Mouse (Mus musculus) neural tube, embryonic 12.5 days (tissue): ENCODE measurements around the gene Ppp3ca. TPM values are rescaled to one million over a fixed set of nuclear protein-coding genes. Genes with fewer than 3 reads are reported as not detected.

Source experiments
- ATAC-seq: fragments of 200-750 bp; cut with Nextera tagmentation; 2 replicates; pipeline ENCODE4 v1.8.0; 2017; ENCODE audit warnings: low read depth, mild to moderate bottlenecking, moderate TSS enrichment, moderate library complexity; ENCODE audit not compliant: low FRiP score
- H3K27ac ChIP-seq: fragments of 300-500 bp; sonication (generic); 2 replicates; pipeline ENCODE4 v1.5.1; 2016
- H3K27me3 ChIP-seq: fragments of 300-500 bp; sonication (generic); replicated peaks from 2 replicates; pipeline ENCODE4 v1.6.1; 2016; ENCODE audit warnings: mild to moderate bottlenecking
- H3K36me3 ChIP-seq: fragments of 300-500 bp; sonication (generic); 2 replicates; pipeline ENCODE4 v1.6.1; 2016; ENCODE audit warnings: mild to moderate bottlenecking
- H3K4me1 ChIP-seq: fragments of 300-500 bp; sonication (generic); 2 replicates; pipeline ENCODE4 v1.6.1; 2016
- H3K4me2 ChIP-seq: fragments of 300-500 bp; sonication (generic); replicated peaks from 2 replicates; pipeline ENCODE4 v1.6.1; 2016; ENCODE audit warnings: mild to moderate bottlenecking
- H3K4me3 ChIP-seq: fragments of 300-500 bp; sonication (generic); 2 replicates; pipeline ENCODE4 v1.5.1; 2016
- H3K9ac ChIP-seq: fragments of 300-500 bp; sonication (generic); 2 replicates; pipeline ENCODE4 v1.6.1; 2016; ENCODE audit warnings: mild to moderate bottlenecking
- H3K9me3 ChIP-seq: fragments of 300-500 bp; sonication (generic); 2 replicates; pipeline ENCODE4 v1.6.1; 2016; ENCODE audit warnings: mild to moderate bottlenecking
- WGBS: fragments of 180-500 bp; shearing (Covaris S2); methylation state at CpG from one replicate; pipeline ENCODE4 v1.1.7; 2016; 5-methylcytosine and 5-hydroxymethylcytosine counted together
- polyA plus RNA-seq: library from polyadenylated mRNA; unstranded; fragments of >200 nt; fragmentation: Nextera tagmentation; extraction: Ambion mirVana; gene quantifications from 2 replicates; pipeline ENCODE4 v1.2.1, GENCODE M21; 2016

The Ppp3ca gene
- polyA plus RNA-seq, 1 experiment from 2014 or later: 164 TPM

DNA sequence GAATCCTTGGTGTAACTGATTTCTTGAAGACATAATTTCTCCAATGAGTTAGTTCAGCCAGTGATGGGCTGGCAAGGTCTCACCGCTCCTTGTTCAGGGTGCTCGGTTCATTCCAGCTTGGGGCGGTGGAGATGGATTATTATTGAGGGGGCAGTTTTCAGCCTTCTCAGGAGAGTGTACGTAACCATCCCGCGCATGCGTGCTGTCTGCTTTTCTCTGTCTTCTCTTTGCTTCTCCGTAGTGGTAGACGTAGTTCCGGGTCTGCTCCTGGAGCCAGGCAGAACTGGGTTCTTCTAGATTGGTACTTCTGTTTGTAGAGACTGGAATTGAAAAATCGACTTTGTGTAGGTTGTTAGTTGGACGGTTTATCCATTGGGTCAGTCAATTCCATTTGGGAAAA lies 89.5 kb downstream of the Ppp3ca start:
- H3K9ac ChIP-seq: no peak overlapping the region
- H3K4me2 ChIP-seq: no peak overlapping the region
- H3K4me3 ChIP-seq: no peak overlapping the region
- no peak overlapping the region for H3K27ac ChIP-seq
- peaks cover 7% of the 10 kb centered on the region for H3K4me1 ChIP-seq
- H3K36me3 ChIP-seq: no peaks in the 10 kb centered on the region
- no peaks in the 10 kb centered on the region for H3K27me3 ChIP-seq
- H3K9me3 ChIP-seq: no peaks in the 10 kb centered on the region
- ATAC-seq: no peak
- WGBS: 95% methylated on average over 12 of the region's 12 CpGs

DNA sequence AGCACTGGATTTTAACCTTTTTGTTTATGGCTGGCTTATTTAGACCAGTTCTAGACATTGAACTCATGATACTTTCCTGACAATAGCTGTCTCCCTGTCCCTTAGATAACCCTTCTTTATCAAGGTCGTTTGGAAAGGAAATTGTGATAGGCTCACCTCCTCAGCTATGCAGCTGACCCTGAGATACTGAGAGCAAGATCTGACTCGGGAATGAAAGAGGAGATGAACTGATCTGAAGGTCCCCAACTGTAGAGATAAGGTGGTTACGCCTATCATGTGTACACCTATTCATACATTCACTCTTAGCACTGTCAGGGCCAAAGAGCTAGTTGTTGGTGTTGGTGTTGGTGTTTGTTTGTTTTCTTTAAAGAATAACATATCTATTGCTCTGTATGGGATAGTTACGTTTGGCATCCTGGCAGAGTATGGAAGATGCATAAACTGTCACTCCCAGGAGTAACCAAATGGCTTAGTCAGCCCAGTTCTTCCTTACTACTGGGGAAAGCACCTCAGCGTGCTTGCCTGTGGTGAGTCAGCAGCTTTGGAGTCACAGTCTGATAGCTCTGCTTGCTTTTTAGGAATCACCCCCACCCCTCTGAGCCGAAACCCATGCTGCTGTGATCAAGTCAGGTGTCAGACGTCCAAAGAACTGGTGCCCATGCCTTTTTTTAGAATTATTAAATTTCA lies 91.5 kb downstream of the Ppp3ca start:
- H3K4me3 ChIP-seq: no peak overlapping the region
- no peak overlapping the region for H3K27ac ChIP-seq
- H3K9me3 ChIP-seq: no peaks in the 10 kb centered on the region
- no peaks in the 10 kb centered on the region for H3K36me3 ChIP-seq
- H3K27me3 ChIP-seq: no peaks in the 10 kb centered on the region
- no peak overlapping the region for H3K4me2 ChIP-seq
- 84% methylated on average over 7 of the region's 7 CpGs for WGBS
- H3K4me1 ChIP-seq: 0 out of 2 replicates have a peak, but pooled peaks cover 7% of the 10 kb centered on the region
- no peak overlapping the region for H3K9ac ChIP-seq
- no peak for ATAC-seq

DNA sequence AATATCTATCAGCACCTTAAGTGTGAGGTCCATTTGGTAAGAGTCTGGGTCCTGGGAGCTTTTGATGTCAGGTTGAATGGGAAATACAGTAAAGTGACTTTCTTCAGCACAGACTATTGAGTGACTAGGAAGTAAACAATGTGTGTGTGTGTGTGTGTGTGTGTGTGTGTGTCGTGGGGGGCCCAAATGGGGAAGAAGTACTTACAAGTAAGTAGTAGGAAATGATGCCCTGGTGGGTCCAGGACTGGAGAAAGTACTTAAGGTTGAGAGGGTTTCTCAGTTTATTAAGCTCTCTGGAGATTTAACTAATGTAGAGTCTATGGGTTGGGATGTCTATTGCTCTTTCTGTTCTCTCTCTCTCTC lies 92.0 kb downstream of the Ppp3ca start:
- H3K36me3 ChIP-seq: no peaks in the 10 kb centered on the region
- 0 out of 2 replicates have a peak, but pooled peaks cover 7% of the 10 kb centered on the region for H3K4me1 ChIP-seq
- no peak overlapping the region for H3K4me3 ChIP-seq
- H3K27me3 ChIP-seq: no peaks in the 10 kb centered on the region
- no peak overlapping the region for H3K27ac ChIP-seq
- ATAC-seq: no peak
- H3K9me3 ChIP-seq: no peaks in the 10 kb centered on the region
- 77% methylated on average over 1 of the region's 1 CpGs for WGBS
- H3K9ac ChIP-seq: no peak overlapping the region
- no peak overlapping the region for H3K4me2 ChIP-seq

DNA sequence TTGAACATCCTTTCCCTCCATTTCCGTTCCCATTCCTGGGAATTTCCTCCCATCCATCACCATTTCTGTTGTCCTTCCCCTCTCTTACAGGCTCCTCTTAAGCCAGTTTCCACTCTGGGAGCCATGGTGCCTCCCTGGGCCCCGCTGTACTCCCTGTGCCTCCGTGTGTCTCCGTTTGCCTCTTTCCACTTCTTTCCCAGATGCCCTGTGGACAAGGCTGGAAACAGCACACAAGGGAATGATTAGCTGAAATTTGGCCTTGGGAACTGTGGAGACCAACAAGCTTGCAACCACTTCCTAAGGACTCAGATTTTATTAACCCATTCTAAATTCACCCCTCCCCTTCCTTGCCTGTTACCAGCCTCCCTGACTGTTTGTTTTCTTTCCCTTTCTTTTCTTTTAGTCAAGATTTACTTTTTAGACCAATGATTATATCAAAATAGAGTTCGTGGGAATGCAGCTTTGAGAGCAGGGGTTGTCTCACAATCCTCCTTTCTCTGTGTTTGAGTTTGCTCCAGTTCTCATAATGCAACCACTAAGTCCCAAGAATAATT lies 93.9 kb downstream of the Ppp3ca start:
- no peaks in the 10 kb centered on the region for H3K36me3 ChIP-seq
- 61% methylated on average over 5 of the region's 5 CpGs for WGBS
- ATAC-seq: no peak
- H3K4me3 ChIP-seq: no peak overlapping the region
- H3K4me1 ChIP-seq: 0 out of 2 replicates have a peak, but pooled peaks cover 7% of the 10 kb centered on the region
- no peak overlapping the region for H3K27ac ChIP-seq
- no peaks in the 10 kb centered on the region for H3K9me3 ChIP-seq
- H3K4me2 ChIP-seq: no peak overlapping the region
- H3K27me3 ChIP-seq: no peaks in the 10 kb centered on the region
- no peak overlapping the region for H3K9ac ChIP-seq

DNA sequence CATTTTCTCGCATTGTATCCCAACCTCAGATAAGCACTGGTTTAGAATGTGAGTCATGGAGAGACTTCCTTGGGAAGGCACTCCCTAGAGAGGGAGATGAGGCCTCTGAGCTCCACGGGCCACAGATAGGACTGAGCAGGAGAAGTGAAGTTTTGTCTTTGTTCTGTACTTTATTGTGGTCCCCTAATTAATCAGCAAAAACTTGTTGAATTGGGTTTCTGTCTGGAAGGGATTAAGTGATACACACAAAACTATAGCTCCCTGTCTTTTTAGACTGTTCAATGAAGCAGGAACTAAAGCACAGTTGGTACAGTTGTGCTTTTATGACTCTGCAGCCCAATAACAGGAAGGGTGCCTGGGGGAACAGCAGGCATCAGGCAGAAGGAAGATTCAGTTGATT lies 95.6 kb downstream of the Ppp3ca start:
- 0 out of 2 replicates have a peak, but pooled peaks have one; percentile 3 for ATAC-seq

DNA sequence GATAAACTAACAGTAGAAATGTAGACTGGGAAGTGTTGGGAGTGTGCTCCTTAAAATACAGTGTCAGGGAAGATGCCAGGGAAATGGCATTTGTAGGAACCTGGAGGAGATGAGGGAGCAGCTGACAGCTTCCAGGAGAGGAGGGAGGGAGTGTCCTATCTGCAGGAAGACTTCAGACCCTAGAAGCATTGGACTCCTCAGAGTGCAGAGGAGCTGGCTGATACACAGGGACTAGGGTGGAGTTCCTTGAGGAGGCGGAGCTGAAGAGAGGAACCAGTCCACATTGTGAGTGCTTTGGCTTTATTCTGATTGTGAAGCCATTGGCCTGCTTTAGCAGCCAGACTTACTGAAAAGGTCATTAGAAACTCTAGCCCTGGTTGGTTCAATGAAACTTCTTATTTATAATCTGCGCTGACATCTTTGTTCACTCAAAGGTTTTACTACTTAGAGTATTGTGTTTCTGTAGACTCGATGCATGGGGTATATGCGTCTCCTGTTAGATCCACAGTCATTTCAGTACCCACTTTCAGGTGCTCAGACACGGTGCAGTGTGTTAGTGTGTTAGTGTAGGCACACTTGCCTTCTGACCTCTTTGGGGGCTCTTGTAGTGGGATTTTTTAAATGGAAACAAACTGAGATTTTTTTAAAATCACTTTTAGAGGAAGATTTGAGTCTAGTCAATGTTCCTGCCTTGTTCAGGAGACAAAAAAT lies 99.0 kb downstream of the Ppp3ca start:
- Histone ChIP-seq H3K36me3 (no peaks in the 10 kb centered on the region), H3K4me1 (0 out of 2 replicates have a peak, but pooled peaks cover 7% of the 10 kb centered on the region), H3K27ac (no peak overlapping the region), H3K4me3 (no peak overlapping the region), H3K9me3 (no peaks in the 10 kb centered on the region), H3K27me3 (no peaks in the 10 kb centered on the region), H3K9ac (no peak overlapping the region), H3K4me2 (no peak overlapping the region)
- no peak for ATAC-seq
- WGBS: 91% methylated on average over 5 of the region's 5 CpGs

More for the DNA sequence above, 95.6 kb downstream of the Ppp3ca start:
- Histone ChIP-seq H3K4me1 (0 out of 2 replicates have a peak, but pooled peaks cover 7% of the 10 kb centered on the region), H3K4me3 (no peak overlapping the region), H3K27ac (no peak overlapping the region), H3K27me3 (no peaks in the 10 kb centered on the region), H3K4me2 (no peak overlapping the region), H3K9ac (no peak overlapping the region), H3K36me3 (no peaks in the 10 kb centered on the region), H3K9me3 (no peaks in the 10 kb centered on the region)
- 63% methylated on average over 2 of the region's 2 CpGs for WGBS

DNA sequence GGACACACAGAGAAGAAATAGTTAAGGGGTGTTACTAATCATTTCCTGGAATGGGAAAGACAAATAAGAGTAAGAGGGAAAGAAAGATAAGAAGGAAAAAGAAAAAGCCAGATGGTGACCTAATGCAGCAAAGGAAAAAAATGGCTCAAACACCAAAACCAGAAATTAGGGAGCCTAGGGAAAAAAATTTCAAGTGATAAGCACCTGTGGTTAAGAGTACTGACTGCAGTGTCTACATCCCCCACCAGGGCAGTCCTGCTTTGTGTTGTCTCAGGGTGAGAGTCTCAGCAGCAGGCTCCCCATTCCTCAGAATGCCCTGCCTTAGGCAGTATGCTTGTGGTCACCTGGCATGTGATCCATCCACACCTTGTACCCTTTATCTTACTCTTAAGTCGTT lies 99.6 kb downstream of the Ppp3ca start:
- WGBS: 88% methylated on average over 1 of the region's 1 CpGs
- ATAC-seq: no peak
- no peaks in the 10 kb centered on the region for H3K27me3 ChIP-seq
- H3K4me3 ChIP-seq: no peak overlapping the region
- H3K9ac ChIP-seq: no peak overlapping the region
- H3K36me3 ChIP-seq: no peaks in the 10 kb centered on the region
- H3K4me2 ChIP-seq: no peak overlapping the region
- no peak overlapping the region for H3K27ac ChIP-seq
- H3K9me3 ChIP-seq: no peaks in the 10 kb centered on the region
- 0 out of 2 replicates have a peak, but pooled peaks cover 3% of the 10 kb centered on the region for H3K4me1 ChIP-seq

DNA sequence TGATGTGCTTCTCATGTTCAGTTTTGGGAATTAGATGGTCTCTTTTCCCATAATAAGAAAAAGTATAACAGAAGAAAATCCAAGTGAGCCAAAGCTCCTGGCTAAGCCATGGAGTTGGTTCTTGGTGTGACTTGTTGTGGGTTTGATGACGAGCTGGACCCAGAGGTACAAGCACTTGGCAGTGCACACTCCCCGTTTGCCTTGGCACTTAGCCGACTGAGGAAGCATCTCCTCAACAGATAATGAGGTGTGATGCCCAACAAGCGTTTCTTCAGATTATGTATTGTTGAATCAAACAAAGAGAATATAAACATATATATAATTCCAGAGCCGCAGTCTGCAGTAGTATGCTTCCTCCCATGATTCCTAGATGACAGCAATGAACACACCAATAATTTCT lies 101.8 kb downstream of the Ppp3ca start:
- H3K4me3 ChIP-seq: no peak overlapping the region
- H3K27me3 ChIP-seq: no peaks in the 10 kb centered on the region
- no peaks in the 10 kb centered on the region for H3K4me1 ChIP-seq
- no peak overlapping the region for H3K4me2 ChIP-seq
- WGBS: 91% methylated on average over 5 of the region's 5 CpGs
- no peak overlapping the region for H3K9ac ChIP-seq
- H3K36me3 ChIP-seq: no peaks in the 10 kb centered on the region
- no peak for ATAC-seq
- no peaks in the 10 kb centered on the region for H3K9me3 ChIP-seq
- H3K27ac ChIP-seq: no peak overlapping the region

DNA sequence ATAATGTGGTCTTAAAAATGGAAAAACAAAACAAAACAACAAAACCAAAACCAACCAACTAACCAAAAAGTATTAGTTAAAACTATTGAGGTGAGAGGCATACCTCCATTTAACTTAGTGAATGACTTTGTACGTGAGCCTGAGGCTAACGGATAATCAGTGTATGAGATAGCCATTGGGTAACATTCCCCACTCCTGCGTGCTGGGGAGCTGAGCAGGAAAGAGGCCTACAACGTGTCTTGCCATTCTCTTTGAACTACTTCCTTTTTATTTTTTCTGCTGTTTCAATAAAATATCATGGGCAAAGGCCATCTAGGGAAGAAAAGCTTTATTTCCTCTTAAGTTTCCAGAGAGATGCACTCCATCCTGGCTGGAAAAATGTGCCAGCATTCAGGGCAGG lies 103.3 kb downstream of the Ppp3ca start:
- no peak overlapping the region for H3K4me3 ChIP-seq
- H3K36me3 ChIP-seq: no peaks in the 10 kb centered on the region
- no peak overlapping the region for H3K4me2 ChIP-seq
- no peaks in the 10 kb centered on the region; the same call in 1 of the 2 replicates for H3K4me1 ChIP-seq
- 88% methylated on average over 4 of the region's 4 CpGs for WGBS
- no peaks in the 10 kb centered on the region for H3K27me3 ChIP-seq
- no peak for ATAC-seq
- no peak overlapping the region for H3K27ac ChIP-seq
- H3K9me3 ChIP-seq: no peaks in the 10 kb centered on the region
- no peak overlapping the region for H3K9ac ChIP-seq

DNA sequence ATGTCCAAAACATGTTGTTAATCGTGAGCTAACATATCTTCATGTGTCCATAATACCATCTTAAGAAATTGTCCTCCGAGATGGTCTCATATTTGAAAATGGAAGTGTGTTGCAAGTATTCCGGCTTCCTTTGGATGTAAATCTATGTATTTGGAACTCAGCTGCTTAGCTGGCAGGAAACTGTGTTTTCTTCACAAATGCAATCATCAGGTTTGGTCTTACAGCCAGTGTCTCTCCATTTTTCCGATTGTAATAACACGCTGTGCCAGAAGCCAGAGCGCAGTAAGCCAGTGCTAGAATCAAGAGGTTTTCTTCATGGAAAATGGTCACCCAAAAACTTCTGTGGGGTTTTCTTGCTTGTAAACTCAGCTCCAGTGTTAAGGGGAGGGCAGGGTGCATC lies 104.3 kb downstream of the Ppp3ca start:
- Histone ChIP-seq H3K9ac (no peak overlapping the region), H3K4me3 (no peak overlapping the region), H3K9me3 (no peaks in the 10 kb centered on the region), H3K36me3 (no peaks in the 10 kb centered on the region), H3K4me1 (no peaks in the 10 kb centered on the region; the same call in 1 of the 2 replicates), H3K4me2 (no peak overlapping the region), H3K27ac (no peak overlapping the region), H3K27me3 (no peaks in the 10 kb centered on the region)
- 93% methylated on average over 6 of the region's 6 CpGs for WGBS
- ATAC-seq: no peak

DNA sequence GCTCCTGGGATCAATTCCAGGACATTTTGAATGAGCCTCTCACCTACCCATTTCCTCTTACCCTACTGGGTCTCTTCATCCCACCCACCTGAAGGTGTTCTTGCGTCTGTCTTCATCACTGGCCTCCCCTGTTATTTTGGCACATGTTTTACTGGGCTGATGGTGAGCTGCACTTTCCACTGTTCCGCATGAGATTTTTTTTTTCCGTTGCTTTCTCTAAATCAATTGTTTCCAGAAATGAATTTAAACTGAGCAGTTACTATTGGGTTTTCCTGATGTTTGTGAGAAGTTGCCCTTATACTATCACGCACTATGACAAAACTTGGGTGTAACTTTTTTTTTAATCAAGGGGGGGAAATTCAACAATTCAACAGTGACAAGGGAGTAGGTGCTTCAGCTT lies 106.6 kb downstream of the Ppp3ca start:
- Histone ChIP-seq H3K4me1 (no peaks in the 10 kb centered on the region; the same call in 1 of the 2 replicates), H3K9ac (no peak overlapping the region), H3K4me2 (no peak overlapping the region), H3K9me3 (no peaks in the 10 kb centered on the region), H3K36me3 (no peaks in the 10 kb centered on the region), H3K4me3 (no peak overlapping the region), H3K27me3 (no peaks in the 10 kb centered on the region), H3K27ac (no peak overlapping the region)
- no peak for ATAC-seq
- 90% methylated on average over 4 of the region's 4 CpGs for WGBS

DNA sequence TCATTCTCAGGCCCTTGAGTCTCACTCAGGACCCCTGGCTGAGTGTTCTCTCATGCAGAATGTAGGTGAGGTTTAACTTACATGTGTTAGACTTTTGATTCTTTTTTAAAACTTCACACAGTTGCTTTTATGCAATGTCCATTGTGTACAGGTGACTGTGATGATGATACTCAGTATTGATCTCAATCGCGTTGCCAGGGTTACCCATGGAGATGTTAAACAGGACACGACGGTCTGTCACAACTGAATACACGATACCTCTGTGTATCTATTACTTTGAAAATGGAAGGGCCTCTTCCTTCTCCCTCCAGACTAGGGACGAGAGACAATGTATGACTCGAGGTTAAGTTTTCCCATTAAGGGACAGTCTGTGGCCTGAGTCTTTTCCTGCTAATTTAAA lies 107.5 kb downstream of the Ppp3ca start:
- H3K9ac ChIP-seq: no peak overlapping the region
- no peaks in the 10 kb centered on the region for H3K9me3 ChIP-seq
- H3K4me2 ChIP-seq: no peak overlapping the region
- ATAC-seq: no peak
- 82% methylated on average over 7 of the region's 7 CpGs for WGBS
- H3K36me3 ChIP-seq: no peaks in the 10 kb centered on the region
- H3K27me3 ChIP-seq: no peaks in the 10 kb centered on the region
- H3K4me1 ChIP-seq: no peaks in the 10 kb centered on the region; the same call in 1 of the 2 replicates
- H3K27ac ChIP-seq: no peak overlapping the region
- H3K4me3 ChIP-seq: no peak overlapping the region
